Mouse (Mus musculus): Measurements from ENCODE around the gene Golga7b. TPM values are rescaled to one million over a fixed set of nuclear protein-coding genes. Genes with fewer than 3 reads are reported as not detected.

Golga7b gene
- polyA plus RNA-seq, 1 experiment, result not detected

DNA sequence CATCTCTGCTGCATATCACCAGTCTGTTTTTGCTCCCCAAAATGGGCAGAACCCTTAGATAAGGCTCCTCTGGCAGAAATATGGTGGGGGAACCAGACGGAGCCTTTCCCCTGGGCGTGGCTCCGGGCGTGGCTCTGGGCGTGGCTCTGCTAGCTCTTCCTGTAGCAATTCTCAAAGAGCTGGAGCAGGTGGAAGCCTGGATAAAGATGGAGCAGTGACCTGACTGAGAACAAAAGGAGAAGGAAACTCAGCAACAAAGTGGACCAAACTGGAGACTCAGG lies 17.1 kb upstream of the Golga7b start:
- DNase-seq (ENCODE audit: low read depth in 1 of 2, low spot score in 2 of 2), result no peak
- Histone ChIP-seq H3K4me1 (ENCODE audit: control insufficient read depth, insufficient read depth, insufficient read length) (no peaks in the 10 kb centered on the region), H3K27me3 (ENCODE audit: control insufficient read depth, insufficient read depth, low read length) (no peaks in the 10 kb centered on the region), H3K36me3 (ENCODE audit: control insufficient read depth, insufficient read depth, low read length) (no peaks in the 10 kb centered on the region), H3K27ac (ENCODE audit: insufficient read depth, low read length) (no peak overlapping the region), H3K4me3 (ENCODE audit: extremely low read depth, insufficient read depth, insufficient read length) (no peak overlapping the region)
- TF ChIP-seq CTCF (IDR thresholded peaks at IDR 0.05; ENCODE audit: extremely low read depth, insufficient read depth, insufficient read length, insufficient replicate concordance), result no peak
- no peak for TF ChIP-seq POLR2A (IDR thresholded peaks at IDR 0.05; ENCODE audit: low read depth, low read length)
- WGBS, result 83% methylated on average over 5 of the region's 5 CpGs

DNA sequence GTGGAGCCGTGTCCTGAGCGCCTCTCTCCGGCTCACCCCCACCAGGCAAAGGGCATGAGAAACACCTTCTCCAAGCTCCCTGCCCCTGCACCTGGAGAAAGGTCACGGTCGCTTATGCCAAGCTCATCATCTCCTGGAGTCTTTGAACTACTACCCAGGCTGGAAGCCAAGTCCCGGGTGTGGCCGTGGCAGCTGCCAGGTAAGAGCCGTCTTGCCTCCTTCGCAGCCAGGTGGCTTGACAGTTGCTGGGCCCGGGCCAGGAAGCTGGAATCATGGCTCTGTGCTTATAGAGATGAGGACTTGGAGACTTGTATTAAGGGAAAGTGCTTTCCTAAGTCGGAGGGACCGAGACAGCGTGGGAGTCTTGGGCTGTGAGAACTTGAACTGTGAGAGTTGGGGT lies 16.4 kb upstream of the Golga7b start:
- DNase-seq (ENCODE audit: low read depth in 1 of 2, low spot score in 2 of 2), result no peak
- WGBS, result 90% methylated on average over 13 of the region's 13 CpGs

DNA sequence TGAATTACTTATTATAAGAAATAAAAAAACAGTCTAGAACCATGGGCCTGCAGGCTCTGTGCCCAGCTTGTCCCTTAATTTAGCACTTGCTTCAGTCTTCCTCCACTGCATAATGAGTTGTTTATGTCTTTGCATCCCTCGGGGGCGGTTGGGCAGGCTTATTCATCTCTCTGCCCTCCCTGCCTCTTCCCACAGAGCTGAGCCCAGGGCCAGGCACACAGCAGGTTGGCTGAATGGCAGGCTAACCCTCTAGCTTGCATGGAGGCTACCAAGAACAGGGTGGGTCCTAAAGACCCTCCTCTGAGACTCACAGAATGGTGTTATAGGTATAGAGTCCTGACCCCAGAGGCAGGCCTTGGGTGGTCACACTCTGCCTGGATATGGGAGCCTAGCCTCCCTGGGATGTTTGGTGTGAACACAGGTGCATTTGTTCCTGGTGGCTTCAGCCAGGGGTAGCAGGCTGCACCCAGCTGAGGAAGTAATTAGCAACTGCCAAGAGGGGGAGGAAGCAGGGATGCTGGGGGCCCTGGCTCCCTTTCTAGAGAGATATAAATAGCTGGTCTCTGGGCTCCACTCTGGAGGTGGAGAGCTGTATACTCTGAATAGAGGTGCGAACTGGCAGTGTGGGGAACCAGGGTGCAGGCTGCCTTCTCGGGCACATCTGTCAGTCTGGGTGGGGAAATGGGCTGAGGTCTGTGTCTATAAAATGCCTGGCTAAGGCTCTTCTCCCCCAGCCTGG lies 9.6 kb upstream of the Golga7b start:
- no peak overlapping the region for H3K27ac ChIP-seq (ENCODE audit: insufficient read depth, low read length)
- DNase-seq (ENCODE audit: low read depth in 1 of 2, low spot score in 2 of 2), result no peak
- WGBS, result 19% methylated on average over 4 of the region's 4 CpGs
- H3K4me1 ChIP-seq (ENCODE audit: control insufficient read depth, insufficient read depth, insufficient read length), result no peaks in the 10 kb centered on the region
- no peaks in the 10 kb centered on the region for H3K27me3 ChIP-seq (ENCODE audit: control insufficient read depth, insufficient read depth, low read length)
- TF ChIP-seq CTCF (IDR thresholded peaks at IDR 0.05; ENCODE audit: extremely low read depth, insufficient read depth, insufficient read length, insufficient replicate concordance) (no peak), POLR2A (IDR thresholded peaks at IDR 0.05; ENCODE audit: low read depth, low read length) (no peak)
- no peaks in the 10 kb centered on the region for H3K36me3 ChIP-seq (ENCODE audit: control insufficient read depth, insufficient read depth, low read length)
- H3K4me3 ChIP-seq (ENCODE audit: extremely low read depth, insufficient read depth, insufficient read length), result no peak overlapping the region

More for the DNA sequence above, 16.4 kb upstream of the Golga7b start:
- H3K36me3 ChIP-seq (ENCODE audit: control insufficient read depth, insufficient read depth, low read length), result no peaks in the 10 kb centered on the region
- H3K27me3 ChIP-seq (ENCODE audit: control insufficient read depth, insufficient read depth, low read length), result no peaks in the 10 kb centered on the region
- H3K4me1 ChIP-seq (ENCODE audit: control insufficient read depth, insufficient read depth, insufficient read length), result no peaks in the 10 kb centered on the region
- no peak overlapping the region for H3K4me3 ChIP-seq (ENCODE audit: extremely low read depth, insufficient read depth, insufficient read length)
- TF ChIP-seq POLR2A (IDR thresholded peaks at IDR 0.05; ENCODE audit: low read depth, low read length), result no peak
- TF ChIP-seq CTCF (IDR thresholded peaks at IDR 0.05; ENCODE audit: extremely low read depth, insufficient read depth, insufficient read length, insufficient replicate concordance), result no peak
- H3K27ac ChIP-seq (ENCODE audit: insufficient read depth, low read length), result no peak overlapping the region

DNA sequence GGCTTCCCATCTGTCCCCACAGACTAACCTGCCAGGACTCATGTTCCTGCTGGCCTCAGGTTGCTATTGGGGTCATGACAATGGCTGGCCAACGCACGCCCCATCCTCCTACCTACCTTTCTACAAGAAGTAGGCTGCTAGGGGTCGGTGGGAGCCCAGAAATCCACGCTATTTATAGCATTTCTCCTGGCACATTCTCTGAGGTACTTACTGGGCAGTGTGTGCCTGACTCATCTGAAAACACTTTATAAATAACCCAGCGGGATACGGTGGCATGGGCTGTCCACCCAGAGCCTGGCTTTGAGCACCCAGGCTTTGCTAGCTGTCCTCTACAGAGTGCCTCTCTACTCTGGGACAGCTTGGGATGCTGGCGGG lies 9.0 kb upstream of the Golga7b start:
- Histone ChIP-seq H3K4me1 (ENCODE audit: control insufficient read depth, insufficient read depth, insufficient read length) (no peaks in the 10 kb centered on the region), H3K4me3 (ENCODE audit: extremely low read depth, insufficient read depth, insufficient read length) (no peak overlapping the region), H3K27ac (ENCODE audit: insufficient read depth, low read length) (no peak overlapping the region), H3K36me3 (ENCODE audit: control insufficient read depth, insufficient read depth, low read length) (no peaks in the 10 kb centered on the region), H3K27me3 (ENCODE audit: control insufficient read depth, insufficient read depth, low read length) (no peaks in the 10 kb centered on the region)
- 61% methylated on average over 7 of the region's 7 CpGs for WGBS
- DNase-seq (ENCODE audit: low read depth in 1 of 2, low spot score in 2 of 2), result no peak
- no peak for TF ChIP-seq POLR2A (IDR thresholded peaks at IDR 0.05; ENCODE audit: low read depth, low read length)
- no peak for TF ChIP-seq CTCF (IDR thresholded peaks at IDR 0.05; ENCODE audit: extremely low read depth, insufficient read depth, insufficient read length, insufficient replicate concordance)

DNA sequence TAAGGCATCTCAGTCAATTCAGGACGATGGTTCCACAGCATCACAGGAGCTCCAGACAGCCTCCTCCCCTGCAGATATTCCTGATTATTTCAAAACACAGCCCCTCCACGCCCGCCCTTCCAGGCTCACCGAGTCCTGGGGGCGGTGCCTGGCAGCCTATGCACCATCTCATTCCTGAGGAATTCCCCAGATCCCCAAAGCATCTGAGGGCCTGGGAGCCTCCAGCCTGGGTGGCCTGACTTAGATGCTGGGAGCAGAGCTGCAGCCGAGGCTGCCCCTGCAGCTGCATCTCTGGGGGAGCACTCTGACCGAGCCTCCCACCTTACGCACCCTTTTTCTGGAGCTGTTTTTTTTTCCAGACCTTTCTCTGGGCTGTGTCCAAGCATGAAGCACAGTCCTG lies 6.5 kb upstream of the Golga7b start:
- WGBS, result 87% methylated on average over 8 of the region's 8 CpGs
- H3K27me3 ChIP-seq (ENCODE audit: control insufficient read depth, insufficient read depth, low read length), result no peaks in the 10 kb centered on the region
- TF ChIP-seq POLR2A (IDR thresholded peaks at IDR 0.05; ENCODE audit: low read depth, low read length) (no peak), CTCF (IDR thresholded peaks at IDR 0.05; ENCODE audit: extremely low read depth, insufficient read depth, insufficient read length, insufficient replicate concordance) (no peak)

DNA sequence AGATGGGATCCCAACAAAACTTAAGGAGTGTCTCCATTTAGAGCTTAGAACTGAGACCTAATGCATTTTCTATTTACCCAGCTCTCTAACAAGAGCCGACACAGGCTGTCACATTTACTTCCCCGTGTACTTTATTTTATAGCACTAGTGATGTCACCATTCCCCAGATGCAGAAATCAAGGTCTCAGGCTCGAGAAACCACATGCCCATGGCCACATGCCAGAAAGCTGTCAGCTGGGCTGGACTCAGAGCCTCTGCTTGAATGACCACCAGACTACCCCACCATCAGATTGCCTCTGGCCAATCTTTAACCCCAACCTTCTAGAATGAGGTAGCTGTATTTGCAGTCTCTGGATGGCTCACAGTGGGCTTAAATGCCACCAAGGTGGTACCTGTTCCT lies 4.0 kb upstream of the Golga7b start:
- TF ChIP-seq POLR2A (IDR thresholded peaks at IDR 0.05; ENCODE audit: low read depth, low read length) (no peak), CTCF (IDR thresholded peaks at IDR 0.05; ENCODE audit: extremely low read depth, insufficient read depth, insufficient read length, insufficient replicate concordance) (no peak)
- H3K4me1 ChIP-seq (ENCODE audit: control insufficient read depth, insufficient read depth, insufficient read length), result no peaks in the 10 kb centered on the region
- no peak overlapping the region for H3K27ac ChIP-seq (ENCODE audit: insufficient read depth, low read length)
- no peak overlapping the region for H3K4me3 ChIP-seq (ENCODE audit: extremely low read depth, insufficient read depth, insufficient read length)
- H3K27me3 ChIP-seq (ENCODE audit: control insufficient read depth, insufficient read depth, low read length), result no peaks in the 10 kb centered on the region
- 26% methylated on average over 3 of the region's 3 CpGs for WGBS
- no peak for DNase-seq (ENCODE audit: low read depth in 1 of 2, low spot score in 2 of 2)
- H3K36me3 ChIP-seq (ENCODE audit: control insufficient read depth, insufficient read depth, low read length), result no peaks in the 10 kb centered on the region

More for the DNA sequence above, 6.5 kb upstream of the Golga7b start:
- DNase-seq (ENCODE audit: low read depth in 1 of 2, low spot score in 2 of 2), result no peak
- no peak overlapping the region for H3K27ac ChIP-seq (ENCODE audit: insufficient read depth, low read length)
- H3K4me3 ChIP-seq (ENCODE audit: extremely low read depth, insufficient read depth, insufficient read length), result no peak overlapping the region
- H3K4me1 ChIP-seq (ENCODE audit: control insufficient read depth, insufficient read depth, insufficient read length), result no peaks in the 10 kb centered on the region
- H3K36me3 ChIP-seq (ENCODE audit: control insufficient read depth, insufficient read depth, low read length), result no peaks in the 10 kb centered on the region

DNA sequence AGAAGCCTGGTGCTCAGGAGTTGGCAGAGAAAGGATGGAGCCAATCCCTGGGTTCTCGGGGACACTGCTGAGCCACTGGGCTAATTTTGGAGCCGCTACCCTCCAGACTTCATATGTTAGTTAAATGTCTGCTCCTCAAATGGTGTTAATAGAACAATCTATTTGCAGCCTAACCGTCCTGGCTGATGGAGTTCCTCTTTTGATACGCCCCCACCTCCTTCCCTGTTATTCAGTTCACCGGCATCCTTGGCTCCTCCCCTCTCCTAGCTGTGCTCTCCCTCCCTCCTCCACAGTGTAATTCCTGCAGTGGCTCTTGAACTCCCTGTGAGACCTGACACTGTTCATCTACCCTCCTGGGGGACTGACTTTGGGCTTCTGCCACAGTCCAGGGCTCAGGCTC lies 748 bp upstream of the Golga7b start:
- Histone ChIP-seq H3K4me3 (ENCODE audit: extremely low read depth, insufficient read depth, insufficient read length) (no peak overlapping the region), H3K27ac (ENCODE audit: insufficient read depth, low read length) (no peak overlapping the region), H3K27me3 (ENCODE audit: control insufficient read depth, insufficient read depth, low read length) (no peaks in the 10 kb centered on the region), H3K36me3 (ENCODE audit: control insufficient read depth, insufficient read depth, low read length) (no peaks in the 10 kb centered on the region), H3K4me1 (ENCODE audit: control insufficient read depth, insufficient read depth, insufficient read length) (no peaks in the 10 kb centered on the region)
- no peak for DNase-seq (ENCODE audit: low read depth in 1 of 2, low spot score in 2 of 2)
- no peak for TF ChIP-seq CTCF (IDR thresholded peaks at IDR 0.05; ENCODE audit: extremely low read depth, insufficient read depth, insufficient read length, insufficient replicate concordance)
- no peak for TF ChIP-seq POLR2A (IDR thresholded peaks at IDR 0.05; ENCODE audit: low read depth, low read length)
- 7% methylated on average over 5 of the region's 5 CpGs for WGBS
